Mouse (Mus musculus) liver, embryonic 14.5 days (tissue): Measurements from ENCODE around the gene Slc25a45. TPM values are rescaled to one million over a fixed set of nuclear protein-coding genes. Genes with fewer than 3 reads are reported as not detected.

Experiments
- ATAC-seq: fragments of 200-750 bp; cut with Nextera tagmentation; 2 replicates; pipeline ENCODE4 v1.8.0; 2017; ENCODE audit warnings: moderate number of reproducible peaks, mild to moderate bottlenecking, moderate library complexity; ENCODE audit not compliant: insufficient read depth
- DNase-seq, 3 experiments: peaks; one replicate each; pipeline ENCODE4 v3.0.0-alpha.2; 2012 to 2013; ENCODE audit warnings: low read depth in 3 of 3, low spot score in 3 of 3
- H3K27ac ChIP-seq: fragments of 300-500 bp; sonication (generic); 2 replicates; pipeline ENCODE4 v1.5.1; 2014; ENCODE audit warnings: moderate library complexity, mild to moderate bottlenecking, control low read depth, inconsistent platforms
- H3K27me3 ChIP-seq: fragments of 300-500 bp; sonication (generic); 2 replicates; pipeline ENCODE4 v1.6.1; 2014; ENCODE audit warnings: mild to moderate bottlenecking, low read length, moderate library complexity; ENCODE audit not compliant: control insufficient read depth, insufficient read depth
- H3K36me3 ChIP-seq: fragments of 300-500 bp; sonication (generic); replicated peaks from 2 replicates; pipeline ENCODE4 v1.6.1; 2014; ENCODE audit warnings: low read depth; ENCODE audit not compliant: control insufficient read depth, insufficient read depth
- H3K4me1 ChIP-seq, 2 experiments: fragments of 200-500 bp in 1 of 2; fragments of 300-500 bp in 1 of 2; sonication (generic) in 1 of 2; replicated peaks; 2 replicates each; pipeline ENCODE4 v1.6.1; 2012 to 2014; ENCODE audit warnings: antibody characterized with exemption in 1 of 2, inconsistent platforms in 1 of 2, low read length in 1 of 2; ENCODE audit not compliant: control insufficient read depth in 2 of 2, insufficient read depth in 2 of 2
- H3K4me2 ChIP-seq: fragments of 300-500 bp; sonication (generic); 2 replicates; pipeline ENCODE4 v1.6.1; 2014; ENCODE audit warnings: low read depth, mild to moderate bottlenecking, control low read depth, moderate library complexity
- H3K4me3 ChIP-seq, 2 experiments: fragments of 200-500 bp in 1 of 2; fragments of 300-500 bp in 1 of 2; sonication (generic) in 1 of 2; 2 replicates each; pipeline ENCODE4 v1.5.1; 2012 to 2014; ENCODE audit warnings: low read depth in 2 of 2, low read length in 2 of 2, mild to moderate bottlenecking in 2 of 2, control low read depth in 1 of 2, inconsistent platforms in 1 of 2, moderate library complexity in 1 of 2; ENCODE audit not compliant: insufficient read depth in 1 of 2
- H3K9ac ChIP-seq: fragments of 300-500 bp; sonication (generic); replicated peaks from 2 replicates; pipeline ENCODE4 v1.6.1; 2014; ENCODE audit warnings: mild to moderate bottlenecking, control low read depth, moderate library complexity
- H3K9me3 ChIP-seq: fragments of 300-500 bp; sonication (generic); 2 replicates; pipeline ENCODE4 v1.6.1; 2016; ENCODE audit warnings: low read length, mixed read lengths; ENCODE audit not compliant: control insufficient read depth
- CTCF ChIP-seq: IDR thresholded peaks from 2 replicates; pipeline ENCODE4 v1.5.1; 2016; ENCODE audit warnings: antibody characterized with exemption, low read depth, control low read depth
- EP300 ChIP-seq: IDR thresholded peaks from 2 replicates; pipeline ENCODE4 v1.6.1; 2016; ENCODE audit warnings: antibody characterized with exemption, low read depth
- WGBS: fragments of 180-500 bp; shearing (Covaris S2); extraction: QIAGEN DNeasy Blood & Tissue Kit; methylation state at CpG from one replicate; pipeline ENCODE4 v1.1.7; 2014; ENCODE audit not compliant: insufficient replicate concordance; 5-methylcytosine and 5-hydroxymethylcytosine counted together
- polyA plus RNA-seq, 2 experiments: library from polyadenylated mRNA; depleted of rRNA in 1 of 2; stranded (reverse) in 1 of 2; unstranded in 1 of 2; fragments of >200 nt; fragmentation: Nextera tagmentation in 1 of 2; extraction: Ambion mirVana in 1 of 2; gene quantifications; 2 replicates each; pipeline versions ENCODE4 v1.2.1 to v1.2.3; 2012 to 2014

Gene Slc25a45
- polyA plus RNA-seq, 2 experiments = 3.2 to 5.3 TPM

GRCm38 (mm10) chr19:5872931-5873556, 4.6 kb upstream of the Slc25a45 start:
- Histone ChIP-seq H3K4me3 (no peak overlapping the region), H3K36me3 (no peaks in the 10 kb centered on the region; the same call in 1 of the 2 replicates), H3K9me3 (no peaks in the 10 kb centered on the region), H3K9ac (no peak overlapping the region), H3K27ac (no peak overlapping the region), H3K4me2 (no peak overlapping the region; the same call in 1 of the 2 replicates), H3K4me1 (peaks cover 10 to 29% of the 10 kb centered on the region in 2 experiments), H3K27me3 (no peaks in the 10 kb centered on the region)
- TF ChIP-seq EP300 = no peak
- no peak for TF ChIP-seq CTCF
- DNase-seq (no peak), ATAC-seq (no peak)
- 45% methylated on average over 19 of the region's 19 CpGs for WGBS

- Histone ChIP-seq H3K4me1 (peaks cover 10 to 31% of the 10 kb centered on the region in 2 experiments), H3K4me2 (peak overlapping the region; percentile 88), H3K36me3 (no peaks in the 10 kb centered on the region), H3K9ac (peak overlapping the region; percentile 70), H3K27ac (peak overlapping the region; percentile 21), H3K9me3 (no peaks in the 10 kb centered on the region), H3K4me3 (peak overlapping the region; percentile 69 to 89), H3K27me3 (no peaks in the 10 kb centered on the region)
- TF ChIP-seq CTCF = no peak
- no peak for TF ChIP-seq EP300
- DNase-seq (no peak), ATAC-seq (no peak)
- WGBS = 7% methylated on average over 13 of the region's 13 CpGs
These were observed 3.1 kb upstream of the Slc25a45 start for GRCm38 (mm10) chr19:5874391-5874968.

GRCm38 (mm10) chr19:5874969-5875480, 2.6 kb upstream of the Slc25a45 start, which contains the start of gene Frmd8:
Frmd8 (minus strand) TSS chr19:5875274.
- H3K27ac ChIP-seq = peak within 1 kb of the TSS; percentile 24
- ATAC-seq = peak; percentile 80
- H3K36me3 ChIP-seq = no peaks in the 10 kb centered on the region
- H3K4me1 ChIP-seq = peaks cover 10 to 31% of the 10 kb centered on the region in 2 experiments
- TF ChIP-seq CTCF (no peak), EP300 (no peak)
- peak; percentile 83 to 84 (median 83) for DNase-seq
- no peaks in the 10 kb centered on the region for H3K27me3 ChIP-seq
- H3K9me3 ChIP-seq = no peaks in the 10 kb centered on the region
- peak within 1 kb of the TSS; percentile 88 for H3K4me2 ChIP-seq
- WGBS = under 1% methylated on average over 37 of the region's 37 CpGs
- H3K4me3 ChIP-seq = peak within 1 kb of the TSS; percentile 69 to 89
- H3K9ac ChIP-seq = peak within 1 kb of the TSS; percentile 70

DNA sequence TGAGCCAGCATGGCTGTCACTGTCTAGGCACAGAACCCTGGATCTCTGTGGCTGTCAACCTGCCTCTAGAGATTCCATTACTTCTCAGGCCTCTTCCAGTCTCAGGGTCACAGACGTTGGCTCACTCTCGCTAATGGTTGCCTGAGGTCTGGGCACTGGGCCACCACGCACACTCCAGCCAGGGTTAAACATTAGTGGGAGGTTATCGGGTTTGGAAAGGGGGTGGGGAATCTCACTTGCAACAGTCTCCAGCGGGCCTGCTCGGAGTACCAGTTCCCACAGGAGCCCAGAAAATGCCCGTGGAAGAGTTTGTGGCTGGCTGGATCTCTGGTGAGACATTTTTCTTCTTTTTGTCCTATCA, 734 bp downstream of the Slc25a45 start:
- H3K4me2 ChIP-seq = peak overlapping the region; percentile 32
- no peaks in the 10 kb centered on the region for H3K9me3 ChIP-seq
- peaks cover 11 to 28% of the 10 kb centered on the region in 2 experiments for H3K4me1 ChIP-seq
- 47% methylated on average over 7 of the region's 7 CpGs for WGBS
- ATAC-seq (no peak), DNase-seq (no peak)
- H3K4me3 ChIP-seq = peak overlapping the region; percentile 35 to 38
- H3K36me3 ChIP-seq = no peaks in the 10 kb centered on the region
- H3K27me3 ChIP-seq = no peaks in the 10 kb centered on the region
- TF ChIP-seq CTCF = no peak
- no peak for TF ChIP-seq EP300
- peak overlapping the region; percentile 5; the same call in 1 of the 2 replicates for H3K9ac ChIP-seq
- H3K27ac ChIP-seq = no peak overlapping the region

GRCm38 (mm10) chr19:5878916-5879315, 1.3 kb downstream of the Slc25a45 start:
- DNase-seq (no peak), ATAC-seq (no peak)
- H3K27ac ChIP-seq = no peak overlapping the region

More at GRCm38 (mm10) chr19:5878916-5879315, 1.3 kb downstream of the Slc25a45 start:
- H3K4me1 ChIP-seq = peaks cover 16 to 28% of the 10 kb centered on the region in 2 experiments
- WGBS = 60% methylated on average over 3 of the region's 3 CpGs
- TF ChIP-seq EP300 = no peak
- no peak for TF ChIP-seq CTCF
- no peaks in the 10 kb centered on the region for H3K9me3 ChIP-seq
- H3K4me3 ChIP-seq = peak overlapping the region; percentile 35 to 38; a peak in 1 of 4 replicates
- H3K9ac ChIP-seq = no peak overlapping the region
- H3K4me2 ChIP-seq = peak overlapping the region; percentile 32
- H3K36me3 ChIP-seq = no peaks in the 10 kb centered on the region
- H3K27me3 ChIP-seq = no peaks in the 10 kb centered on the region
